Mouse (Mus musculus) bone marrow macrophage, adult 2 months (primary cell): Measurements from ENCODE around the gene Slc28a1. TPM values are rescaled to one million over a fixed set of nuclear protein-coding genes. Genes with fewer than 3 reads are reported as not detected.

ENCODE experiments used
- H3K27ac ChIP-seq: 2 replicates; pipeline ENCODE4 v1.5.1; 2012; ENCODE audit warnings: low read depth, low read length; ENCODE audit not compliant: insufficient read depth
- H3K4me1 ChIP-seq: 2 replicates; pipeline ENCODE4 v1.6.1; 2012; ENCODE audit warnings: low read length; ENCODE audit not compliant: control insufficient read depth, insufficient read depth
- H3K4me3 ChIP-seq: 2 replicates; pipeline ENCODE4 v1.5.1; 2012; ENCODE audit warnings: mild to moderate bottlenecking, low read length, moderate library complexity; ENCODE audit not compliant: insufficient read depth
- CTCF ChIP-seq: IDR thresholded peaks from 2 replicates; pipeline ENCODE4 v1.5.1; 2012; ENCODE audit warnings: low read depth, mild to moderate bottlenecking, low read length, moderate library complexity
- POLR2A ChIP-seq: IDR thresholded peaks from 2 replicates; pipeline ENCODE4 v1.6.1; 2012; ENCODE audit warnings: mild to moderate bottlenecking, low read depth, low read length, borderline replicate concordance
- polyA plus RNA-seq: library from polyadenylated mRNA; stranded (reverse); fragments of >200 nt; gene quantifications from 2 replicates; pipeline ENCODE4 v1.2.4, GENCODE M21; 2012; ENCODE audit not compliant: missing spikeins, insufficient read depth, insufficient read length

Slc28a1 gene
- polyA plus RNA-seq, 1 experiment: not detected

DNA sequence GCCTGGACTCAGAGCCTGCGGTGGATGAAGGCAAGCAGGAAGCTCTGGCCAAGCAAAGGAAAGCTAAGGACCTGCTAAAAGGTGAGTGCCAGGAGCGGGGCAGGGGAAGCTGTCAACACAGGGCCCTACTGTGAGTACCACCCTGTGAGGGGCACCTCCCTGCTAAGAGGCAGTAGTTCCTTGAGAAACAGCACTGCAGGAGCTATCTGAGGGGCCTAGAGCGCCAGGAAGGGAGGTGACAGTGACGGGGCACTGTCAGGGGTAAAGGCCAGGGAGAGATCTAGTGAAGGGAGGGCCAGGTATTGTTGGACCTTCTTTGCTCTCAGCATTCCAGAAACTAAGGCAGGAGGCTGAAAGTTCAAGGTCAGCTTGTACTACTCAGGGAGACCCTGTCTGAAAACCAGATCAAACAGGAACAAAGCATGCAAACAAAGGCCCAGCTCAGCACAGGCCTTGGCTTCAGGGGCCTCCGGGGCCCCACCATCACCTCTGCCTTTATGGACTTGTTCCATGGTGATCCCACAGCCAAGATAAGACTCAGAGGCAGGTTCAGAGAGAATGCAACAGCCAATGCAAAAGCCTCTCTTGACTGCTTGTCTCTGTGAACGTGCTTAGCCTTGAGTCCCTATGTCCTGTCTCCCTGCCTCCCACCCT lies 20.4 kb upstream of the Slc28a1 start:
- TF ChIP-seq CTCF (no peak), POLR2A (no peak)
- Histone ChIP-seq H3K4me3 (no peak overlapping the region), H3K4me1 (no peaks in the 10 kb centered on the region), H3K27ac (no peak overlapping the region)

DNA sequence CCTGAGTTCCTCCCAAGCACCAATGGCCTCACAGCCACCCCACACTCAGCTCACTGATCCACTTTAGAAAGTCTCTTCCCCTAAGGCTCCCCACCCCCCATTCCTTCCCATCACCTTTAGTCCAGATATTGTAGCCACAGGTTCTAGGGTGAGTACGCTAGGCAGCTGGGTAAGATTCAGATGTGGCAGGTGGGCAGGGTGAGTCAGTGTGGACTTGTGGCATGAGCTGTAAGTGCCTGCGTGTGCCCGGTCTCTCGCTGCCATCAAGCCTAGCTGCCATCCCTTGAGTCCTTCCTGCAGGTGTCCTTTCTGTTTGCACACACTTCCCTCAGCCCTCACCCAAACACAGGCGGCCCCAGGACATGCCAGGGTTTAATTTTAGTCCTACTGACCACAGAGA lies 14.3 kb upstream of the Slc28a1 start:
- TF ChIP-seq POLR2A: no peak
- no peak for TF ChIP-seq CTCF
- H3K4me1 ChIP-seq: no peaks in the 10 kb centered on the region
- no peak overlapping the region for H3K27ac ChIP-seq
- no peak overlapping the region for H3K4me3 ChIP-seq

DNA sequence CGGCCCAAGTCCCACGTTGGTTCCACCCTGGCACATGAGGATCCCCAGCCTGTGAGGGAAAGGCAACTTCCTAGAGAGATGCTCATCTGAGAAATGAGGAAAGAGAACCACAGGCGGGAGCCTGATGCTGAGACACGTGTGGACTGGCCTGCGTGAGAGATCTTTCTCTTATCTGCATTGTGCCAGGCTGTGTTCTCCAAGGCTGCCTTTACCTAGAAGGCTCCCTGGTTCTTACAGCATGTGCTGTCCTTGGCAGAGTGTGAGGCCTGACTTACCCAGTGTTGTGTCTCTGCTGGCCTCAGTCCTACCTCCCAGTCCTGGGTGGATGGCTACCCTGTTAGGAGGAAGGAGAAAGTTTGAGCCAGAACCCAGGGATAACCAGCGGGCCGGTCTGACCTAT lies 11.7 kb upstream of the Slc28a1 start:
- no peak for TF ChIP-seq CTCF
- TF ChIP-seq POLR2A: no peak

DNA sequence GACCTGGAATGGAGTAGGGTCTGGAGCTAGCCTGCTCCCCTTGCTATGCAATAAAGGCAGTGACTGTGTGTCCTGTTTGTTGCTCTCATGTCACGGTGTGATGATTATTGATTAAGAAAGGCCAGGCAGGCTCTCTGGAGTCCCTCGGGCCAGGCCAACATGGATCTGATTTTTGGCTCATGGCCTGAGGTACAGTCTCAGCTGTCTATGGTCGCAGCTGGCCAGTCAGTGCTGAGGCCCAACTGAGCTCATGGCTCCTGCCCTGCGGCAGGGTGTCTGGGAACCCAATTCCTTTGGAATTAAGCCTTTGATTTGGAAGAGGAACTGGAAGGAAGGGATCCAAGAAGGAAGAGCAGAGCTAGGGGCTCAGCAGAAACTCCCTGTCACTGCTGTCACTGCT lies 9.1 kb upstream of the Slc28a1 start:
- TF ChIP-seq CTCF: no peak
- no peak for TF ChIP-seq POLR2A
- no peak overlapping the region for H3K4me3 ChIP-seq
- peaks cover 7% of the 10 kb centered on the region; the same call in 1 of the 2 replicates for H3K4me1 ChIP-seq
- no peak overlapping the region for H3K27ac ChIP-seq

More for the DNA sequence above, 11.7 kb upstream of the Slc28a1 start:
- no peak overlapping the region for H3K27ac ChIP-seq
- H3K4me3 ChIP-seq: no peak overlapping the region
- no peaks in the 10 kb centered on the region for H3K4me1 ChIP-seq

DNA sequence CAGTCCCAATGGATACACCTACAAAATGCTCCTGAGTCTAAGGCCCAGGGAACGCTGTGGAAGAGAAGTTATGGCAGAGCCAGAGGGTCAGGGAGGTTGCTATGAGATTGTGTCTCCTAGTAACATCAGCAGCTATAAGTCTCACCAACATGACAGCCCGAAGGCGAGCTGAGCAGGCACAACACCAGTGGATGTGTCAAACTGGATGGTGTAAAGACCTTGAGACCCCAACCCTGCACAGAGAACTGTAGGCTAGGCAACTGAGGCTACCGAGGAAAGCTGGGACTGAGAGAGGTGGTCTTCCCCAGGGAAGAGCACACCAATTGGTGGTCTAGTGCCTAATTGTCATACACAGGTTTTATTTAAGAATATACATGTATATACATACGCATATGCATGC lies 6.4 kb upstream of the Slc28a1 start:
- Histone ChIP-seq H3K4me1 (peaks cover 7% of the 10 kb centered on the region; the same call in 1 of the 2 replicates), H3K4me3 (no peak overlapping the region), H3K27ac (no peak overlapping the region)
- no peak for TF ChIP-seq CTCF
- TF ChIP-seq POLR2A: no peak

DNA sequence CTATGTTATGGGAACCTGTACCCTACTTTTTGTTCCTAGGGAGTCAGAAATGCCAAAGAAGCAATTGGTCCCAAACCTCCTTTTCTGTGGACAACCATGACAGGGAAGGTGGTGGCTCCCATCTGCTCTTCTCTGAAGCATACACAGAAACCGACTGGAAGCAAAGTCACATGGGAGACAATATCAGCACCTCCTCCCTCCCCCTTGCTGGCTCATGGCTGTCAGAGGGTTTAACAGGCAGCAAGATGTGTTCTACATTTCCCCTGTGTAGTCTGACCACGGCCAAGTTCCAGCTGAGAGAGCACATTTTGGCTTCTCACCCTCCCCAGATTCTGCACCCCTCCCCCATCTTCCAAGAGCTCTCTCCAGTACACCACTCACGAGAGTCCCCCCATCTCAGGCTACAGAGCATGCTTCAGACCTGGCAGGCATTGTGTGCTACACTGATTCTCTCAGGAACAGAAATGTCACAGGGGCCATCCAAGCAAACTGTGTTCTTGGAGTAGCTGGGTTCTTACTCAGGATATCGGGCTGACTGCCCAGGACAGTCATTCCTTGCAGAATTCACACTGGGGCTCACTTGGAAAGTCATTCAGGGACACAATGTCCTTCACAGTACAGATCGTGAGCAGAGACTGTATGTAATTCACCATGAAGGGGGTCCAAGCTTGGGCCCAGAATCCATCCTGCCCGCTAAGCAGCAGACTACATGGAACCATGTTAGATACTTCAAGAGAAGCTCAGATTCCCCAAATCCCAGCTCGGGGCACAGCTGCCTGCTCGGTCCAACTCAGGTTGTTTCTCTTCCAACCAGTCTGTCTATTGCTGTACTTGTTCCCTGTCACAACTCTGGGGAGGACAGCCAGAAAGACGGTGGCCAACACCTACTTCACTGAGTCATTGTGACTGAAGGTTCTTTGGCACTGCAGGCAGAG lies 4.6 kb upstream of the Slc28a1 start:
- Histone ChIP-seq H3K4me3 (no peak overlapping the region), H3K4me1 (peaks cover 7% of the 10 kb centered on the region; the same call in 1 of the 2 replicates), H3K27ac (no peak overlapping the region)
- TF ChIP-seq POLR2A (no peak), CTCF (no peak)

DNA sequence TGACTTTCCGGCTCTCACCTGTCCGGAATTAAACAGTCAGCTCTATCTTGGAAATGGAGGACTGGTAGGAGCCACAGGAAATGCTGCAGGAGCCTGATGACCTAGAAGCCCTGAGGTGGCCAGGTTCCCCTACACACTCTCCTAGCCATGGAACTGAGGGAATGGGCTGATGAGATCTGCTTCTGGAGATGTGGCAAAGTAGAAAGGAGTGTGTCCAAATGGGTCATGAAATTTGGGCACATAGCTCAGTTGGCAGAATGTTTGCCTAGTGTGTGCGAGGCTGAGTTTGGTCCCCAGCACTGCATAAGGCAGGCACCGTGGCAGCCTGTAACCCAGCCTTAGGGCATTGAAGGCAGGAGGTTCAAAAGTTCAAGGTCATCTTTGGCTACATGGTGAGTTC lies 3.8 kb upstream of the Slc28a1 start:
- peaks cover 7% of the 10 kb centered on the region; the same call in 1 of the 2 replicates for H3K4me1 ChIP-seq
- H3K27ac ChIP-seq: no peak overlapping the region
- H3K4me3 ChIP-seq: no peak overlapping the region
- TF ChIP-seq CTCF: no peak
- TF ChIP-seq POLR2A: no peak

DNA sequence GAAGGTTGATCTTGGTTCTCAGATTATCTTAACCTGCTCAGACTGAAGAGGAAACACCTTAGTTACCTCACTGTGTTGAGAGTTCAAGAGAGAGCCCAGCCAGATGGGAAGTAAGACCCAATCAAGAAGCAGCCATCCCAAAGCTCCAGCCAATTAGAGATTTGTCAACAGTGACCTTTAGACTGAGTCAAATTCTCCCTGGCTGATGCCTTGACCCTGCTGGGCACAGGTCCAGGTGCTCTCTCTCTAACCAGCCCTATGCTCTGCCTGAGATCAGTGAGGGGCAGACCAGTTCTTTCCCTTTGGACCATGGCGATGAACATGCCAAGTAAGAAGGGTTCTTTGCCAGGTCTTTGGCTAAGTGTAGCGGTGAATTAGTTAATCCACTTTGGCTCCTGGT lies 2.9 kb upstream of the Slc28a1 start:
- H3K4me3 ChIP-seq: no peak overlapping the region
- H3K4me1 ChIP-seq: peaks cover 7% of the 10 kb centered on the region; the same call in 1 of the 2 replicates
- no peak overlapping the region for H3K27ac ChIP-seq
- TF ChIP-seq CTCF: no peak
- no peak for TF ChIP-seq POLR2A

DNA sequence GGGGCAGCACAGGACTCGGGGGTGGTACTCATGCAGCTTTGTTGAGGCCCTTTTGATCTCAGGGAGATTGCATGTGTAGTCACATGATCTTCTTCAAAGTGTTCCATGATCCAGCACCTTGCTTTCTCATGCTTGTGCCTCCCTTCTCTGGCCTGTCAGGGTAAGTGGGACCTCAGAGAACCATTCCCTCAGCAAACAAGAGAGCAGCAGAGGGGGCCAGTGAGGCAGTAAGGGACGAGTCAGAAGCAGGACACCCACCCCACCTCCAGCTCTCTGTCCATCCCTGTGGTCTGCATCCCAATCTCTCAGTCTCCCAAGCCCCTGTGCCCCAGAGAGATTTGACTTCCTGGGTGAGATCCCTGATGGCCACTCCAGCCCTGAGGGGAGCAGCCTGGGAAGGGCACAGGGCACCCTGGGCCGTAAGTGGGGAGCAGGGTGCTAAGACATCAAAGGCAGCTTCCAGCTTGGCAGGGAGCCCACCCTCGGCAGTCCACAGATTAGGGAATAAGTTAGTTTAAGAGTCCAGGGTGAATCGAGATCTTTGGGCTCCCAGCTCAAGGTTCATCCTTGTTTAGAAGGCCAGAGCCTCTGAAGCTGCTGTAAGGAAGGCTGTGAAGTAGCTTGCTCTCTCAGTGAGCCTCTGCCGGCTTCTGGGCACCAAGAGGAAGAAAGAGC lies 1.8 kb upstream of the Slc28a1 start:
- no peak overlapping the region for H3K27ac ChIP-seq
- TF ChIP-seq POLR2A: no peak
- no peak for TF ChIP-seq CTCF
- no peak overlapping the region for H3K4me3 ChIP-seq
- H3K4me1 ChIP-seq: peaks cover 7% of the 10 kb centered on the region; the same call in 1 of the 2 replicates

DNA sequence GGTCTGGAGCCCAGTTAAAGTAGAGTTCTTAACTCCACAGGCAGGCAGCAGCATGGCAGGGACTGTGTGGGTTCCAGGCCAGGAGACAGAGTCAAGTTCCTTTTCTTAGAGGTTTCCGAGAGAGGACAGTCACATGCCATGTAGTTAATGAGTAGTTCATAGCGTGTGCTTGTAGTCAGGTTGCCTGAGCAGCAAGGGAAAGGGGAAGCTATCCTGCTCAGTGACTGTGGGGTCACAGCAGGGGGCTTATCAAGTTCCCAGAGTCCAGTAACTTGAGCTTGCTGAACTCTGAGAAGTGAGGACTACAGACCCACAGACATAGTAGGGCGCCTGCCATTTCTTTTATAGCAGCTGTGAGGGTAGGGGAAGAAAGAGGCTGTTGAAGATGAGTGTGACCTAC lies 6.5 kb downstream of the Slc28a1 start:
- TF ChIP-seq CTCF: no peak
- TF ChIP-seq POLR2A: no peak

More for the DNA sequence above, 6.5 kb downstream of the Slc28a1 start:
- no peak overlapping the region for H3K4me3 ChIP-seq
- H3K4me1 ChIP-seq: peaks cover 20% of the 10 kb centered on the region
- peak overlapping the region; percentile 39 for H3K27ac ChIP-seq
